Mouse (Mus musculus) forebrain, embryonic 10.5 days (tissue): ENCODE measurements around the gene Fam104a. TPM values are rescaled to one million over a fixed set of nuclear protein-coding genes. Genes with fewer than 3 reads are reported as not detected.

ENCODE experiments used
- DNase-seq: peaks from one replicate; pipeline ENCODE4 v3.0.0-alpha.2; 2017; ENCODE audit warnings: low spot score; ENCODE audit errors: extremely low spot score
- H3K27ac ChIP-seq: fragments of 300-500 bp; sonication (generic); 2 replicates; pipeline ENCODE4 v1.5.1; 2016; ENCODE audit warnings: mild to moderate bottlenecking
- H3K27me3 ChIP-seq: fragments of 300-500 bp; sonication (generic); 2 replicates; pipeline ENCODE4 v1.6.1; 2016; ENCODE audit warnings: mild to moderate bottlenecking; ENCODE audit not compliant: poor library complexity, severe bottlenecking
- H3K36me3 ChIP-seq: fragments of 300-500 bp; sonication (generic); replicated peaks from 2 replicates; pipeline ENCODE4 v1.6.1; 2016; ENCODE audit warnings: mild to moderate bottlenecking, moderate library complexity
- H3K4me1 ChIP-seq: fragments of 300-500 bp; sonication (generic); 2 replicates; pipeline ENCODE4 v1.6.1; 2016
- H3K4me3 ChIP-seq: fragments of 300-500 bp; sonication (generic); 2 replicates; pipeline ENCODE4 v1.5.1; 2016; ENCODE audit warnings: mild to moderate bottlenecking, moderate library complexity
- H3K9me3 ChIP-seq: fragments of 300-500 bp; sonication (generic); 2 replicates; pipeline ENCODE4 v1.6.1; 2016; ENCODE audit warnings: mild to moderate bottlenecking, moderate library complexity
- WGBS: fragments of 180-500 bp; shearing (Covaris S2); methylation state at CpG from one replicate; pipeline ENCODE4 v1.1.7; 2016; 5-methylcytosine and 5-hydroxymethylcytosine counted together
- polyA plus RNA-seq: library from polyadenylated mRNA; unstranded; fragments of >200 nt; fragmentation: Nextera tagmentation; extraction: Ambion mirVana; gene quantifications from 2 replicates; pipeline ENCODE4 v1.2.1, GENCODE M21; 2016

Gene Fam104a
- polyA plus RNA-seq, 1 experiment from 2014 or later, result 56.6 TPM

- H3K36me3 ChIP-seq, result peaks cover 85% of the 10 kb centered on the region
- 81% methylated on average over 18 of the region's 18 CpGs for WGBS
- DNase-seq, result no peak
- no peak overlapping the region for H3K4me3 ChIP-seq
- H3K4me1 ChIP-seq, result peaks cover 33% of the 10 kb centered on the region
- no peak overlapping the region for H3K27ac ChIP-seq
- no peaks in the 10 kb centered on the region for H3K9me3 ChIP-seq
- no peaks in the 10 kb centered on the region for H3K27me3 ChIP-seq
Measured at GRCm38 (mm10) chr11:113654561-113655270, 29.2 kb downstream of the Fam104a start.

GRCm38 (mm10) chr11:113654105-113654504 lies 29.9 kb downstream of the Fam104a start:
- WGBS, result 94% methylated on average over 15 of the region's 15 CpGs
- peaks cover 37% of the 10 kb centered on the region for H3K4me1 ChIP-seq
- H3K9me3 ChIP-seq, result no peaks in the 10 kb centered on the region
- peaks cover 79% of the 10 kb centered on the region for H3K36me3 ChIP-seq
- H3K4me3 ChIP-seq, result no peak overlapping the region
- no peaks in the 10 kb centered on the region for H3K27me3 ChIP-seq
- H3K27ac ChIP-seq, result no peak overlapping the region
- no peak for DNase-seq

GRCm38 (mm10) chr11:113652516-113652915 lies 31.4 kb downstream of the Fam104a start:
- H3K27me3 ChIP-seq, result peaks cover 6% of the 10 kb centered on the region
- WGBS, result 91% methylated on average over 6 of the region's 6 CpGs

GRCm38 (mm10) chr11:113651907-113652273 lies 32.1 kb downstream of the Fam104a start:
- DNase-seq, result peak; percentile 57
- 52% methylated on average over 8 of the region's 8 CpGs for WGBS
- Histone ChIP-seq H3K27ac (peak overlapping the region; percentile 36; the same call in 1 of the 2 replicates), H3K4me3 (no peak overlapping the region), H3K4me1 (peaks cover 51% of the 10 kb centered on the region), H3K27me3 (peaks cover 10% of the 10 kb centered on the region), H3K9me3 (no peaks in the 10 kb centered on the region), H3K36me3 (peaks cover 56% of the 10 kb centered on the region)

More at GRCm38 (mm10) chr11:113652516-113652915, 31.4 kb downstream of the Fam104a start:
- H3K4me3 ChIP-seq, result no peak overlapping the region
- H3K4me1 ChIP-seq, result peaks cover 51% of the 10 kb centered on the region
- no peaks in the 10 kb centered on the region for H3K9me3 ChIP-seq
- peaks cover 63% of the 10 kb centered on the region for H3K36me3 ChIP-seq
- no peak overlapping the region for H3K27ac ChIP-seq
- DNase-seq, result no peak

GRCm38 (mm10) chr11:113651206-113651906 lies 32.6 kb downstream of the Fam104a start:
- Histone ChIP-seq H3K36me3 (peaks cover 51% of the 10 kb centered on the region), H3K4me1 (peaks cover 51% of the 10 kb centered on the region), H3K27ac (peak overlapping the region; percentile 36; the same call in 1 of the 2 replicates), H3K27me3 (peaks cover 15% of the 10 kb centered on the region), H3K4me3 (0 out of 2 replicates have a peak overlapping the region, but pooled peaks have one; percentile 95), H3K9me3 (no peaks in the 10 kb centered on the region)
- DNase-seq, result no peak
- whole genome bisulfite sequencing, result 77% methylated on average over 22 of the region's 22 CpGs

GRCm38 (mm10) chr11:113649353-113650210 lies 34.4 kb downstream of the Fam104a start, which contains the start of gene Slc39a11:
Gene Slc39a11 (minus strand): TSS chr11:113650079.
- WGBS, result under 1% methylated on average over 91 of the region's 91 CpGs
- Histone ChIP-seq H3K27me3 (peaks cover 15% of the 10 kb centered on the region), H3K4me1 (peaks cover 51% of the 10 kb centered on the region), H3K27ac (peak within 1 kb of the TSS; percentile 97), H3K36me3 (peaks cover 33% of the 10 kb centered on the region), H3K9me3 (0 out of 2 replicates have a peak, but pooled peaks cover 3% of the 10 kb centered on the region), H3K4me3 (peak within 1 kb of the TSS; percentile 95)
- DNase-seq, result peak; percentile 84

- Histone ChIP-seq H3K27ac (peak within 1 kb of the TSS; percentile 97), H3K27me3 (peaks cover 15% of the 10 kb centered on the region), H3K4me1 (peaks cover 47% of the 10 kb centered on the region), H3K4me3 (peak within 1 kb of the TSS; percentile 95), H3K36me3 (peaks cover 26% of the 10 kb centered on the region), H3K9me3 (0 out of 2 replicates have a peak, but pooled peaks cover 3% of the 10 kb centered on the region)
- 39% methylated on average over 26 of the region's 26 CpGs for WGBS
- no peak for DNase-seq
Measured at GRCm38 (mm10) chr11:113648690-113649352, 35.1 kb downstream of the Fam104a start, which contains the start of gene Cog1. Gene Cog1 (plus strand): TSS chr11:113649169.

- Histone ChIP-seq H3K27me3 (peaks cover 15% of the 10 kb centered on the region), H3K4me1 (peaks cover 47% of the 10 kb centered on the region), H3K27ac (peak overlapping the region; percentile 70), H3K9me3 (0 out of 2 replicates have a peak, but pooled peaks cover 3% of the 10 kb centered on the region), H3K4me3 (peak overlapping the region; percentile 31; the same call in 1 of the 2 replicates), H3K36me3 (peaks cover 19% of the 10 kb centered on the region)
- 2% methylated on average over 15 of the region's 15 CpGs for WGBS
- DNase-seq, result peak; percentile 84
Measured at GRCm38 (mm10) chr11:113648152-113648551, 35.8 kb downstream of the Fam104a start.

GRCm38 (mm10) chr11:113645181-113645580 lies 38.8 kb downstream of the Fam104a start:
- Histone ChIP-seq H3K4me1 (peaks cover 22% of the 10 kb centered on the region), H3K27me3 (peaks cover 15% of the 10 kb centered on the region), H3K9me3 (0 out of 2 replicates have a peak, but pooled peaks cover 3% of the 10 kb centered on the region), H3K4me3 (no peak overlapping the region), H3K36me3 (no peaks in the 10 kb centered on the region), H3K27ac (no peak overlapping the region)
- no peak for DNase-seq
- 71% methylated on average over 3 of the region's 3 CpGs for WGBS

GRCm38 (mm10) chr11:113638680-113639079 lies 45.3 kb downstream of the Fam104a start:
- WGBS, result 93% methylated on average over 12 of the region's 12 CpGs
- no peak for DNase-seq
- H3K4me1 ChIP-seq, result no peaks in the 10 kb centered on the region
- H3K36me3 ChIP-seq, result 0 out of 2 replicates have a peak, but pooled peaks cover 2% of the 10 kb centered on the region
- no peak overlapping the region for H3K27ac ChIP-seq
- H3K27me3 ChIP-seq, result no peaks in the 10 kb centered on the region
- H3K9me3 ChIP-seq, result peaks cover 6% of the 10 kb centered on the region; the same call in 1 of the 2 replicates
- H3K4me3 ChIP-seq, result no peak overlapping the region

- no peaks in the 10 kb centered on the region for H3K27me3 ChIP-seq
- WGBS, result 78% methylated on average over 10 of the region's 10 CpGs
- H3K36me3 ChIP-seq, result 0 out of 2 replicates have a peak, but pooled peaks cover 2% of the 10 kb centered on the region
- peaks cover 6% of the 10 kb centered on the region; the same call in 1 of the 2 replicates for H3K9me3 ChIP-seq
- DNase-seq, result no peak
- no peak overlapping the region for H3K27ac ChIP-seq
- H3K4me1 ChIP-seq, result no peaks in the 10 kb centered on the region
- H3K4me3 ChIP-seq, result no peak overlapping the region
Measured at GRCm38 (mm10) chr11:113634699-113635121, 49.2 kb downstream of the Fam104a start.
